Mouse (Mus musculus) heart, adult 2 months (tissue): ENCODE results near the gene Nol9.

Experiments
- CTCF ChIP-seq: fragments of 200-600 bp; IDR thresholded peaks from 2 replicates; pipeline ENCODE4 v1.8.1; 2022; ENCODE audit warnings: antibody characterized with exemption, mild to moderate bottlenecking, moderate library complexity
- EP300 ChIP-seq: fragments of 200-500 bp; IDR thresholded peaks from 2 replicates; pipeline ENCODE4 v1.6.1; 2011; ENCODE audit warnings: low read depth, low read length, control low read depth; ENCODE audit not compliant: insufficient read depth

DNA sequence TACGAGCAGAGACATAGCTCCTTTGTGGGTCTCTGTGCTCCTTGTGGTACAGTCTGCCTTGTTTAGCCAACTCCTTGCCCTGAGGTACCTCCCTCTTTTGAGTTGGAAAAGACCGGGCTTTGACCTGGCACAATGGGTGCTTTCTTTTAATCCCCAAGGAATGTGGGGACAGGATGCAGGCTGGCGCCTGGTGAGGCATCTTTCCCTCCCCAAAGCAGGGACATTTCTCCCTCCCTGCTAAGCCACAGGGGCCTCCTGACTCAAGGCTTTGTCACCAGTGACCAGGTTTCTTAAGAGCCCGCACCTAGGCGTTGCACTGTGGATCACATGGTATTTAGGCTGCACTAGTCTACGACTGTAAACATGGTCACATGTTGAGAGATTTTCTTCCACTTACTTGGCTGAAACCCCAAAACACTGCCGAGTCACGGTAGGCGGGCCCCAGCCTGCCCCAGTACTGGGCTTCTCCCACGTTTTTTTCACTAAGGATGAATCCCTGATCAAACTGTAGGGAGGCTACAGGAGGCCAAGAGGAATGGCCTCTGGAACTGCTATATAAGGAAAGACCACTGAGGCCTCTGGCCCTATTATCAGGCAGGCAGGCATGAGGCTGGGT lies 28.9 kb upstream of the Nol9 start:
- TF ChIP-seq EP300 (no peak; the same call in 1 of the 2 replicates), CTCF (no peak)
